Comparison of ENCODE assay signal across 19 mouse cellular contexts in genomic region chr17:81104237-81104636, GRCm38 (mm10). TPM values are rescaled to one million over a fixed set of nuclear protein-coding genes. Genes with fewer than 3 reads are reported as not detected.
DNase-seq lines count a peak whose midpoint lies in the region; ATAC-seq and TF ChIP-seq lines count a peak whose summit lies in the region.
"Had no signal": no experiment of that assay in that cellular context is flagged by ENCODE, and none has a peak within 500 bp of the region (broad histone marks: within the 10 kb centered on the region; RNA-seq: fewer than 3 reads in every experiment).

No protein-coding gene starts in this region.

- H3K27ac ChIP-seq in kidney, adult 2 months (ENCODE audit: insufficient read depth, low read depth, low read length): no peak overlapping the region
- H3K27ac ChIP-seq in hindbrain, embryonic 13.5 days: no peak overlapping the region
- H3K27ac ChIP-seq: embryonic facial prominence, embryonic 10.5 days; hindbrain, postnatal 0 days; lung, embryonic 15.5 days had no signal

- peak; percentile 20 for DNase-seq in kidney, adult 2 months
- DNase-seq in kidney, postnatal 25 days: no peak
- peak; percentile 6 to 17 for DNase-seq in lung, adult 18-20 months
- no peak for DNase-seq in lung, postnatal 14 days
- DNase-seq in spleen, postnatal 14 days (ENCODE audit: low spot score in 2 of 2): no peak
- DNase-seq: cerebellum, adult 8-10 months; heart, adult 11 months; heart, postnatal 14 days; kidney, postnatal 14 days had no signal

- no peaks in the 10 kb centered on the region for H3K9me3 ChIP-seq in hindbrain, embryonic 13.5 days
- H3K9me3 ChIP-seq: embryonic facial prominence, embryonic 10.5 days; lung, embryonic 15.5 days had no signal

- no peak for TF ChIP-seq CTCF in kidney, adult 2 months (conservative IDR thresholded peaks at IDR 0.05; ENCODE audit: insufficient read depth, insufficient read length, low read depth, low read length)

- no peak overlapping the region for H3K4me3 ChIP-seq in kidney, adult 2 months (ENCODE audit: insufficient read depth, low read depth, low read length)
- no peak overlapping the region for H3K4me3 ChIP-seq in hindbrain, embryonic 13.5 days
- H3K4me3 ChIP-seq: embryonic facial prominence, embryonic 10.5 days; heart, embryonic 12.5 days; lung, embryonic 15.5 days had no signal

- WGBS in kidney, adult 2 months: 87% methylated on average over 2 of the region's 2 CpGs
- WGBS in hindbrain, embryonic 13.5 days: 84% methylated on average over 2 of the region's 2 CpGs

- H3K9ac ChIP-seq in hindbrain, embryonic 13.5 days: no peak overlapping the region
- H3K9ac ChIP-seq: heart, embryonic 12.5 days; lung, embryonic 15.5 days had no signal

- no peak overlapping the region for H3K4me2 ChIP-seq in hindbrain, embryonic 13.5 days
- H3K4me2 ChIP-seq: heart, embryonic 12.5 days; liver, embryonic 11.5 days; lung, embryonic 15.5 days; midbrain, embryonic 11.5 days had no signal

- peak; percentile 99 for ATAC-seq in granulocyte monocyte progenitor cell, adult 5-6 weeks (replicated peaks; ENCODE audit: poor library complexity, severe bottlenecking)
- 0 out of 2 replicates have a peak, but pooled peaks have one; percentile 50 for ATAC-seq in megakaryocyte-erythroid progenitor cell, adult 5-6 weeks (replicated peaks; ENCODE audit: low FRiP score, low TSS enrichment, poor library complexity, severe bottlenecking)
- no peak for ATAC-seq in hindbrain, embryonic 13.5 days (ENCODE audit: low FRiP score)
- ATAC-seq: hindbrain, postnatal 0 days; intestine, postnatal 0 days had no signal

- no peaks in the 10 kb centered on the region for H3K27me3 ChIP-seq in kidney, adult 2 months (replicated peaks; ENCODE audit: control insufficient read depth, insufficient read depth, low read length)
- H3K27me3 ChIP-seq in hindbrain, embryonic 13.5 days: no peaks in the 10 kb centered on the region
- H3K27me3 ChIP-seq: heart, embryonic 12.5 days; lung, embryonic 15.5 days had no signal

- no peaks in the 10 kb centered on the region for H3K4me1 ChIP-seq in kidney, adult 2 months (ENCODE audit: control insufficient read depth, insufficient read depth, low read length)
- no peaks in the 10 kb centered on the region for H3K4me1 ChIP-seq in hindbrain, embryonic 13.5 days (replicated peaks)
- H3K4me1 ChIP-seq: embryonic facial prominence, embryonic 10.5 days; heart, embryonic 12.5 days; lung, embryonic 15.5 days had no signal

- H3K36me3 ChIP-seq in kidney, adult 2 months (ENCODE audit: control insufficient read depth, insufficient read depth, low read length): no peaks in the 10 kb centered on the region
- no peaks in the 10 kb centered on the region for H3K36me3 ChIP-seq in hindbrain, embryonic 13.5 days
- H3K36me3 ChIP-seq: embryonic facial prominence, embryonic 10.5 days; heart, embryonic 12.5 days; lung, embryonic 15.5 days had no signal

- TF ChIP-seq POLR2A in kidney, adult 2 months (IDR thresholded peaks at IDR 0.05; ENCODE audit: low read depth, low read length): no peak

RNA-seq across cellular contexts. Expression of gene Thumpd2, which starts 39.4 kb away (rescaled TPM):
- polyA plus RNA-seq in kidney, adult 2 months (2012; rRNA removed): 1.6 and 2.3 TPM in 2 replicates
- total RNA-seq in granulocyte monocyte progenitor cell, adult 5-6 weeks (2014; fragmentation: Nextera tagmentation): 8.4 and 11.7 TPM in 2 replicates
- 11.3 and 15.8 TPM in 2 replicates for total RNA-seq in granulocyte monocyte progenitor cell, adult 5-6 weeks (2017)
- total RNA-seq in megakaryocyte-erythroid progenitor cell, adult 5-6 weeks (2014; fragmentation: Nextera tagmentation): 12.5 and 16.4 TPM in 2 replicates
- 19.3 and 22.4 TPM in 2 replicates for total RNA-seq in megakaryocyte-erythroid progenitor cell, adult 5-6 weeks (2017)
- 9.3 and 9.7 TPM in 2 replicates for polyA plus RNA-seq in hindbrain, embryonic 13.5 days (2015; fragmentation: Nextera tagmentation; extraction: Ambion mirVana)

Comparison
In these comparisons a context has a peak if more than half of its experiments do, and no peak if none do; other contexts are left out.
1. DNase-seq: peak in kidney, adult 2 months (single experiment) and lung, adult 18-20 months (2 of 2); none in kidney, postnatal 25 days (0 of 2), lung, postnatal 14 days (single experiment) and spleen, postnatal 14 days (0 of 2).